Mouse (Mus musculus): Measurements from ENCODE around the gene Mgat4a. TPM values are rescaled to one million over a fixed set of nuclear protein-coding genes. Genes with fewer than 3 reads are reported as not detected.

Gene Mgat4a
- polyA plus RNA-seq, 1 experiment from 2014 or later: 17.2 TPM

DNA sequence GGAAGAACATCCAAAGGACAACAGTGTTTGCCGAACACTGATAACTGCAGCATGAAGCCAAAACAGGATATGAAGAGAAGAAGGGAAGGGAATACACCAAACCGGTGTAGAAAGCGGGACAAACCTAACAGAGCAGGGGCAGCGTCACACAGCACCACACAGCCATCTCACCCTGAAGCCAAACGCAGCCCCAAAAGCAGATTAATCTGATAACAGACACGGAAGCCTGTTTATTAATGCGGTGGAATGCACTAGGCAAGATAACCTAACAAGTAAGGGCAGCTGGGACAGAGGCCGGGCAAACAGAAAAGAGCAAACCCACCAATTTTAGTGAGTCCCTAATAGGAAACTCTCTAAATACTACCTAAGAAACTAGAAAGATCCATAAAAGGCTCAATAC is 61.1 kb downstream of the Mgat4a start:
- no peak overlapping the region for H3K4me3 ChIP-seq (ENCODE audit: low read depth, low read length)
- H3K27me3 ChIP-seq (ENCODE audit: control insufficient read depth, insufficient read depth, low read length): no peaks in the 10 kb centered on the region
- H3K9ac ChIP-seq (replicated peaks; ENCODE audit: low read depth, low read length): no peak overlapping the region
- H3K4me2 ChIP-seq (ENCODE audit: low read depth, low read length): no peak overlapping the region
- H3K36me3 ChIP-seq (ENCODE audit: control insufficient read depth, insufficient read depth, low read length): no peaks in the 10 kb centered on the region
- WGBS: 92% methylated on average over 8 of the region's 8 CpGs
- H3K9me3 ChIP-seq (ENCODE audit: control insufficient read depth, low read length): no peaks in the 10 kb centered on the region
- H3K4me1 ChIP-seq (ENCODE audit: control insufficient read depth, insufficient read depth, low read length): no peaks in the 10 kb centered on the region
- no peak overlapping the region for H3K27ac ChIP-seq (ENCODE audit: low read depth, low read length)
- ATAC-seq (ENCODE audit: low read depth): no peak

DNA sequence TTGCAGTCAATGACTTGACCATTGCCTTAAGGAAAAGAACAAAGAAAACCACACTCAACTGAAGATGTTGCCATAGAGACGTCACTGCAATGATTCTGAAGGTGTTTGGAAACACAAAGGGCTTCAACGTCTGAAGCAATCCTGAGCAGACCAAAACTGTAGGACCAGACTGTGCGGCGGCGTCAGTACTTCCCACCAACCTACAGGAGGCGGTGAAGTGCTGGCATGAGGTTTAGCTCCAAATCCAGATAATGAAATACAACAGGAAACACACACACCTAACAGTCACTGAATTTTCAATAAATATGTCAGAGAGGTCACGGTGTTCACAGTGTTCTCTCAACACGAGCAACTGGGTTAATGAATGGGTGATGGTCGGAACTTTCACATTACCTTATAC is 61.7 kb downstream of the Mgat4a start:
- no peak for ATAC-seq (ENCODE audit: low read depth)
- no peak overlapping the region for H3K4me2 ChIP-seq (ENCODE audit: low read depth, low read length)
- no peaks in the 10 kb centered on the region for H3K4me1 ChIP-seq (ENCODE audit: control insufficient read depth, insufficient read depth, low read length)
- 73% methylated on average over 9 of the region's 9 CpGs for WGBS
- H3K27ac ChIP-seq (ENCODE audit: low read depth, low read length): no peak overlapping the region
- no peaks in the 10 kb centered on the region for H3K9me3 ChIP-seq (ENCODE audit: control insufficient read depth, low read length)
- H3K36me3 ChIP-seq (ENCODE audit: control insufficient read depth, insufficient read depth, low read length): no peaks in the 10 kb centered on the region
- H3K27me3 ChIP-seq (ENCODE audit: control insufficient read depth, insufficient read depth, low read length): no peaks in the 10 kb centered on the region
- H3K9ac ChIP-seq (replicated peaks; ENCODE audit: low read depth, low read length): no peak overlapping the region
- no peak overlapping the region for H3K4me3 ChIP-seq (ENCODE audit: low read depth, low read length)

DNA sequence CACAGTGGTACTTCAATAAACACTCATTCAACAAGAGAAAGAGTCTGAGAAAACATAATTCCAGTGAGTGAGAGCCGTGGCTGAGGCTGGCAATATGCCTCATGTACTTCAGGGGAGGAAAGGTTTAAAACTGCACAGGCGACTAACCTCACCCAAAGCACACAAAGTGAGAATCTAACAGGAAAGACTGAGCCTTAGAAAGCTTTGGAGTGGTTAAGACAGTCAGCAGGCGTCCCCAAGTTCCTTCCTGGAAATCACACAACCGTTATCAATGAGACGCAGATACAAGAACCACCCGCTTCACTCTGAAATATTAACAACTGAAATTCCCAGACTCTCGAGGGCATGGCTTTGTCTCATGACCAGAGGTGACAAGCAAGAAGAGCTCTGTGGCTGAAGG is 62.4 kb downstream of the Mgat4a start:
- no peak for ATAC-seq (ENCODE audit: low read depth)
- Histone ChIP-seq H3K9me3 (ENCODE audit: control insufficient read depth, low read length) (no peaks in the 10 kb centered on the region), H3K27ac (ENCODE audit: low read depth, low read length) (no peak overlapping the region), H3K36me3 (ENCODE audit: control insufficient read depth, insufficient read depth, low read length) (no peaks in the 10 kb centered on the region), H3K4me3 (ENCODE audit: low read depth, low read length) (no peak overlapping the region), H3K4me2 (ENCODE audit: low read depth, low read length) (no peak overlapping the region), H3K4me1 (ENCODE audit: control insufficient read depth, insufficient read depth, low read length) (no peaks in the 10 kb centered on the region), H3K27me3 (ENCODE audit: control insufficient read depth, insufficient read depth, low read length) (no peaks in the 10 kb centered on the region), H3K9ac (replicated peaks; ENCODE audit: low read depth, low read length) (no peak overlapping the region)
- 86% methylated on average over 7 of the region's 7 CpGs for WGBS

DNA sequence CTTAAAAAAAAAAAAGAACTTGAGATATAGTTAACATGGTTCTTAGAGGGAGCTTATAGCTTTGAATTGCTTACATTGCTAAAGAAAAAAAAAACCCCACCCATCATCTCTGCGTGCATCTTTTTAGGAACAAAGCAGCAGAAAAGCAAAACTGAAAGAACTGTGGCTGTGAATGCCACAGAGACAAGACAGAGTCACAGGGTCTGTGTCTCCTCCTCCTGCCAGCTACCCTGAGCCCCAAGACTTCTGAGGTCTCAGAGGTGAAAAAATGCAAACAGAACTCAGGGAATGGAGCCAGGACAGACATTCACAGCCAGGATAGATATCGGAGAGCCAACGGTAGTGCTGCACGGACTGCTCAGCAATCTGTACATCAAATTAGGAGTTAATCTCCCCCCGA is 62.9 kb downstream of the Mgat4a start:
- 78% methylated on average over 5 of the region's 5 CpGs for WGBS
- no peak for ATAC-seq (ENCODE audit: low read depth)
- H3K9ac ChIP-seq (replicated peaks; ENCODE audit: low read depth, low read length): no peak overlapping the region
- no peak overlapping the region for H3K4me3 ChIP-seq (ENCODE audit: low read depth, low read length)
- H3K9me3 ChIP-seq (ENCODE audit: control insufficient read depth, low read length): no peaks in the 10 kb centered on the region
- no peaks in the 10 kb centered on the region for H3K36me3 ChIP-seq (ENCODE audit: control insufficient read depth, insufficient read depth, low read length)
- H3K27ac ChIP-seq (ENCODE audit: low read depth, low read length): no peak overlapping the region
- no peak overlapping the region for H3K4me2 ChIP-seq (ENCODE audit: low read depth, low read length)
- no peaks in the 10 kb centered on the region for H3K4me1 ChIP-seq (ENCODE audit: control insufficient read depth, insufficient read depth, low read length)
- no peaks in the 10 kb centered on the region for H3K27me3 ChIP-seq (ENCODE audit: control insufficient read depth, insufficient read depth, low read length)

DNA sequence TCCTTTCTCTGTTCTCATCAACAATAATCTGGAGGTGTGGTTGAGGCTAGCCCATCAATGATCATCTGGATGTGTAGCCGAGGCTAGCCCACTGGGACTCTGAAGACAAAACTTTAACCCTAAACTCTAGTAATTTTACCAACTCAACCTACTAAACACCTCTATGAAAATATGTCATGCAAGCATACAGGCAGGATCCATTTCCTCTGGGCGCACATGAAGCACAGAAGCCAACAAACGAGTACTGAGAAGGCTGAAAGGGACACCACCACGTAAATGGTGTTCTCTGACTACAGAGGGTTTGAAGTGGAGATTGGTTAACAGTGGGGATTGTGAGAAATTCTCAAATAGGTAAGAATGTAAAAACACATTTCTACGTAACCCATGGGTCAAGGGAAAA is 63.6 kb downstream of the Mgat4a start:
- no peaks in the 10 kb centered on the region for H3K27me3 ChIP-seq (ENCODE audit: control insufficient read depth, insufficient read depth, low read length)
- no peaks in the 10 kb centered on the region for H3K9me3 ChIP-seq (ENCODE audit: control insufficient read depth, low read length)
- no peak overlapping the region for H3K4me3 ChIP-seq (ENCODE audit: low read depth, low read length)
- no peak for ATAC-seq (ENCODE audit: low read depth)
- H3K9ac ChIP-seq (replicated peaks; ENCODE audit: low read depth, low read length): no peak overlapping the region
- H3K27ac ChIP-seq (ENCODE audit: low read depth, low read length): no peak overlapping the region
- H3K4me1 ChIP-seq (ENCODE audit: control insufficient read depth, insufficient read depth, low read length): no peaks in the 10 kb centered on the region
- H3K36me3 ChIP-seq (ENCODE audit: control insufficient read depth, insufficient read depth, low read length): no peaks in the 10 kb centered on the region
- H3K4me2 ChIP-seq (ENCODE audit: low read depth, low read length): no peak overlapping the region
- 97% methylated on average over 5 of the region's 5 CpGs for WGBS

DNA sequence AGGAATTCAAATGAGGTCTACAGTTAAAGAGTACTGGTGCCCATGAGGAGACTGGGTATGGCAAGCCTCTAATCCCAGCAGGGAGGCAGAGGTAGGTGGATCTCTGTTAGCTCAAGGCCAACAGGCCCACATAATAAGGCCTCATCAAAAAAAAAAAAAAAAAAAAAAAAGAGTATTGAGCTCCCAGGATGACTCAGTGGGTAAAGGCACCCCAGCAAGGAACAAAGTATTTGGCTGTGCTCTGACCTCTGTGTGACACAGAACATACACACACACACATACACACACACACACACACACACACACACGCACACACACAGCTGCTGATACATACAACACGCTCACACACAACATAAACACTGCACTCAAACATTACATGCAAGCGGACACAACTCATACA is 65.5 kb downstream of the Mgat4a start:
- Histone ChIP-seq H3K27me3 (ENCODE audit: control insufficient read depth, insufficient read depth, low read length) (no peaks in the 10 kb centered on the region), H3K4me3 (ENCODE audit: low read depth, low read length) (no peak overlapping the region), H3K9ac (replicated peaks; ENCODE audit: low read depth, low read length) (no peak overlapping the region), H3K4me1 (ENCODE audit: control insufficient read depth, insufficient read depth, low read length) (no peaks in the 10 kb centered on the region), H3K36me3 (ENCODE audit: control insufficient read depth, insufficient read depth, low read length) (no peaks in the 10 kb centered on the region), H3K9me3 (ENCODE audit: control insufficient read depth, low read length) (no peaks in the 10 kb centered on the region), H3K4me2 (ENCODE audit: low read depth, low read length) (no peak overlapping the region), H3K27ac (ENCODE audit: low read depth, low read length) (no peak overlapping the region)
- 90% methylated on average over 3 of the region's 3 CpGs for WGBS
- no peak for ATAC-seq (ENCODE audit: low read depth)

DNA sequence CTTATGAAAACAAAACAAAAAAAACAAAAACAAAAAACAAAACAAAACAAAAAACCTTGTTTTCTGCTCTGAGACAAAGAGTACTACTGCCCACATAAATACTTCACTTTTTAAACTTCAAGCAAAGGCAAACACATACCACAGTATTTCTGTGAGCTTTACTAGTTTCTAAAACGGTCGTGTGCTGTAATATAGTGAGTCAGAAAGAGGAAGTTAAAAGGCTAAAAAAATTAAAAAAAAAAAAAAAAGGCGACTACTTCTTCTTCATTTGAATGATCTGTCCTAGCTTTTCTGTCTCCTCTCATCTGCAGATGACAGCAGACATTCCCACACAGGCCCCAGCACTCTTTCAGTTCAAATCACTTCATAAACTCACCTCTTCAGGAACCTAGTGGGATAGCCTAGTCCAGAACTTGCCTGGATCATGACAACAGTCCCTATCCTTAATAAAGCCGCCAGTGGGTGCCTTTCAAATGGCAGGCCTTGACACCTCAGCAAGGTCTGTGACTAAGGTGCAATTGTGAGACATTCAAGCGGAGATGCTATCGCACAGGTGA is 66.1 kb downstream of the Mgat4a start:
- WGBS: 92% methylated on average over 6 of the region's 6 CpGs

DNA sequence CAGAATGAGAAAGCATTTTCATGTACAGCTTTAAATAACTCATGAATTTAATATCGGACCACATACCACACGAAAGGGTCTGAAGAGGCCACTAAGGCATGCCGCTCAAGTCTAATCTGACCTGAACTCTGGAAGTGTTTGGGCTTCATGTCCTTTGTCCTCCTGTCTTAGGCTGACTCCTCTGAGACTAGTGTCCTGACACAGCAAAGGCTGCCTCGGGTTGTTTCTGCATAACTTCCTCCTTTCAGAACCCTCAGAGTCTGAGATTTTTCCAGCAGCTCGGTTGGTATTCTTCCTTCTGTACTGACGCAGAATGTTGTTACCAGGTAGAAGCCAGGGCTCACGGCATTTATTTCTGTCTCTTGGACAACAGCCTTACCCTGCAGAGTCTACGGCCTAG is 66.8 kb downstream of the Mgat4a start:
- no peak for ATAC-seq (ENCODE audit: low read depth)
- Histone ChIP-seq H3K9ac (replicated peaks; ENCODE audit: low read depth, low read length) (no peak overlapping the region), H3K27ac (ENCODE audit: low read depth, low read length) (no peak overlapping the region), H3K4me1 (ENCODE audit: control insufficient read depth, insufficient read depth, low read length) (no peaks in the 10 kb centered on the region), H3K4me3 (ENCODE audit: low read depth, low read length) (no peak overlapping the region), H3K36me3 (ENCODE audit: control insufficient read depth, insufficient read depth, low read length) (no peaks in the 10 kb centered on the region), H3K4me2 (ENCODE audit: low read depth, low read length) (no peak overlapping the region), H3K27me3 (ENCODE audit: control insufficient read depth, insufficient read depth, low read length) (no peaks in the 10 kb centered on the region), H3K9me3 (ENCODE audit: control insufficient read depth, low read length) (no peaks in the 10 kb centered on the region)
- WGBS: 84% methylated on average over 8 of the region's 8 CpGs

More for the DNA sequence above, 66.1 kb downstream of the Mgat4a start:
- no peak overlapping the region for H3K27ac ChIP-seq (ENCODE audit: low read depth, low read length)
- no peak for ATAC-seq (ENCODE audit: low read depth)
- no peaks in the 10 kb centered on the region for H3K36me3 ChIP-seq (ENCODE audit: control insufficient read depth, insufficient read depth, low read length)
- H3K4me2 ChIP-seq (ENCODE audit: low read depth, low read length): no peak overlapping the region
- no peak overlapping the region for H3K9ac ChIP-seq (replicated peaks; ENCODE audit: low read depth, low read length)
- H3K4me1 ChIP-seq (ENCODE audit: control insufficient read depth, insufficient read depth, low read length): no peaks in the 10 kb centered on the region
- no peaks in the 10 kb centered on the region for H3K27me3 ChIP-seq (ENCODE audit: control insufficient read depth, insufficient read depth, low read length)
- no peaks in the 10 kb centered on the region for H3K9me3 ChIP-seq (ENCODE audit: control insufficient read depth, low read length)
- no peak overlapping the region for H3K4me3 ChIP-seq (ENCODE audit: low read depth, low read length)

GRCm38 (mm10) chr1:37473251-37473650 is 67.6 kb downstream of the Mgat4a start:
- H3K27ac ChIP-seq (ENCODE audit: low read depth, low read length): no peak overlapping the region
- H3K9ac ChIP-seq (replicated peaks; ENCODE audit: low read depth, low read length): no peak overlapping the region
- H3K4me3 ChIP-seq (ENCODE audit: low read depth, low read length): no peak overlapping the region
- no peaks in the 10 kb centered on the region for H3K36me3 ChIP-seq (ENCODE audit: control insufficient read depth, insufficient read depth, low read length)
- H3K4me1 ChIP-seq (ENCODE audit: control insufficient read depth, insufficient read depth, low read length): no peaks in the 10 kb centered on the region
- H3K4me2 ChIP-seq (ENCODE audit: low read depth, low read length): no peak overlapping the region
- H3K27me3 ChIP-seq (ENCODE audit: control insufficient read depth, insufficient read depth, low read length): no peaks in the 10 kb centered on the region
- no peaks in the 10 kb centered on the region for H3K9me3 ChIP-seq (ENCODE audit: control insufficient read depth, low read length)
- WGBS: 83% methylated on average over 10 of the region's 10 CpGs
- ATAC-seq (ENCODE audit: low read depth): no peak

Data from neural tube, embryonic 14.5 days (tissue).